Mouse (Mus musculus): ENCODE measurements around the gene Isyna1.

The Isyna1 gene

DNA sequence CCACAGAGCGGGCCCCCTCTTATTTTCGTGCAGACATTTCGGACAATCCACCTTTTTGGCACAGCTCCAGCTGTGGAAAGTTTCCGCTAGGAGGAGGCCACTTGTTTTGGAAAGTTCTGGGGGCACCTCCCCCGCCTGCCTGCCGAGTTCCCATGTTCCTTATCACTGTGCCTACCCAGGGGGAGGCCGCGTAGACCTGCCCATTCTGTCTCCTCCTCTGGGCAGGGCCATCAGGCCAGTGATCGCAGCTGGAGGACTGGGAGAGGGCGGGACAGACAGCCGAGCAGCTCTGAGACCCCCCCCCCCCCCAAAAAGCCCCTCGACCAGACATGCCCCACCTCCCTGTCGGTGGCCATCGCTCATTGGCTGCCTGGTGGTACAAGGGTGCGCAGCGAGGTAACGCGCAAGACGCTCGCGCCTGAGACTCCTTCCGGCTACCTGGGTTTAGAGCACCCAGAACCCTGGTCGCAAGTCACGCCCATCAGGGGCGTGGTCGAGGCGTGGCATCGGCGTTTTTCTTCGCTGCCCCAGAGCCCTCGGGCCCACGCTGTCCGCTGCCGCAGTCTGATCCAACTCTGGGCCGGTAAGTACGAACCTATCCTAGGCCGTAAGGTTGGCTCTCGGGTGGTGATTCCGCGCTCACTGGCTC, at the start of gene Isyna1:
Gene Isyna1, plus strand, starts transcription at position 413 of the 649 bp plus-strand sequence.
- peak; percentile 44 for DNase-seq (ENCODE audit: low read depth)

- no peak for DNase-seq (ENCODE audit: low read depth)
Measured at GRCm38 (mm10) chr8:70546412-70546811, 47.8 kb upstream of the Isyna1 start.

GRCm38 (mm10) chr8:70547762-70548161, 46.4 kb upstream of the Isyna1 start:
- no peak for DNase-seq (ENCODE audit: low read depth)

DNA sequence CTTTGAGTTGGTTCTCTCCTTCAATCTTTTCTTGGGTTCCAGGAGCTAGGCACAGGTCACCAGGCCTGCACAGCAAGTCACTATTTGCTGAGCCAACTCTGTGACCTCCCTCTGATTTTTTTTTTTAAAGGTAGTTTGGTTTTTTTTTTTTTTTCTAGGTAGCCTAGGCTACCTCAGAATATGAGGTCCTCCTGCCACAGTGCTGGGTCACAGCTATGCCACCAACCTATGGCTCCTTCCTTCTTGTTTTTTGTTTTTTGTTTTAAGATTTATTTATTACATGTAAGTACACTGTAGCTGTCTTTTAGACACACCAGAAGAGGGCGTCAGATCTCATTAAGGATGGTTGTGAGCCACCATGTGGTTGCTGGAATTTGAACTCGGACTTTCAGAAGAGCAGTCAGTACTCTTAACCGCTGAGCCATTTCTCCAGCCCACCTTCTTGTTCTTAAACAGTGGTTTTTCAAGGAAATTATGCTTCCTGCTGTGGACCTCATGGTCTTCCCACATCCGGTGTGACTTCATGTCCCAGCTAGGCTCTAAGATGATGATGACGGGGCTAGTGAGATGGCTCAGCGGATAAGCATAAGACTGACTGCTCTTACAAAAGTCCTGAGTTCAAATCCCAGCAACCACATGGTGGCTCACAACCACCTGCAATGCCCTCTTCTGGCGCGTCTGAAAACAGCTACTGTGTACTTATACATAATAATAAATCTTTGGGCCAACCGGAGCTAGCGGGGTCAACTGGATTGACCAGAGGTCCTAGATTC, 44.6 kb upstream of the Isyna1 start:
- DNase-seq (ENCODE audit: low read depth): no peak

DNA sequence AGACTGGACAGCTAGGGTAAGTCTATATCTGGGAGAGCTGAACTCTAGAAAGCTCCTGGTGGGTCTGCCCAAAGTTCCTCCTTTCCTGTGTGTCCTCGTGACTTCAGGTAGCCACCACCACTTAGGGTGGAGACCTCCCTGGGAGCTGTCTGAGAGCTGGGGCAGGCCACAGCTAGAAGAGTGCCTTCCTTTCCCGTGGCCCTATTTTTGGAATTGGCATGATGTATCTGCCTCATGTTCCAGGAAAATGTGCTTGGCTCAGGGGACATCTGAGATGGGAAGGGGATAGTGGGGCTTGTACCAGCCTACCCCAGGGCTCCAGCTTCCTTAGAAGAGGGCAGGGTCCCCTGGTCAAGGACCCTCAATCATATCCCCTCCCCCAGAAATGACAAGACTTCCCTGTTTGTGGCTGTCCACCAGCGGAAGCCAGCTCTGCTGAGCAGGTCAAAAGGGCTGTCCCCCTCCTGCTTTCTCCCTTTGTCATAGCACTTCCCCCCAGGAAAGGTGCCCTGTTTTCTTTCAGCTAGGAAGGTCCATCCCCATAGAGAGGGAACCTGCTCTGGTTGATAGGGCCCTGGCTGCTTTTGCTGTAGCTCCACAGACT, 42.5 kb upstream of the Isyna1 start:
- no peak for DNase-seq (ENCODE audit: low read depth)

DNA sequence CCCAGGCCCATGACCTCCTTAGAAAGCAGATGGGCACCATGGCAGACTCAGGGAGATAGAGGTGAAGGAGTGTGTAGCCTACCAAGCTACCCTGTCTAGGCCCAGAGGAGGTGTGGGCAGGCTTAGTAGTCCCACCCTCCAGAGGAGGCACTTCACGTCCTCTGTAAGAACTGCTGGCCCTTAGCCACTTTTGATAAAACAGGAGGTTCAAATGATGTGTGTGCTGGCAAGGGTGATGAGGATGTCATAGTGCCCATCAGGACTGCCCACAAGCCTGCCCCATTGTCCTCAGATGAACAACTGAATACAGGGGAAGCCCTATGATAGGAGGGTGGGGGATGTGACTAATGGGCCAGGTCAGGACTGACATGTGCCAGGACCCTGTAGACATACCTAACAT, 41.3 kb upstream of the Isyna1 start:
- no peak for DNase-seq (ENCODE audit: low read depth)

GRCm38 (mm10) chr8:70553740-70554139, 40.4 kb upstream of the Isyna1 start:
- DNase-seq (ENCODE audit: low read depth): no peak

- DNase-seq (ENCODE audit: low read depth): no peak
Measured at GRCm38 (mm10) chr8:70555079-70555747, 39.0 kb upstream of the Isyna1 start.

DNA sequence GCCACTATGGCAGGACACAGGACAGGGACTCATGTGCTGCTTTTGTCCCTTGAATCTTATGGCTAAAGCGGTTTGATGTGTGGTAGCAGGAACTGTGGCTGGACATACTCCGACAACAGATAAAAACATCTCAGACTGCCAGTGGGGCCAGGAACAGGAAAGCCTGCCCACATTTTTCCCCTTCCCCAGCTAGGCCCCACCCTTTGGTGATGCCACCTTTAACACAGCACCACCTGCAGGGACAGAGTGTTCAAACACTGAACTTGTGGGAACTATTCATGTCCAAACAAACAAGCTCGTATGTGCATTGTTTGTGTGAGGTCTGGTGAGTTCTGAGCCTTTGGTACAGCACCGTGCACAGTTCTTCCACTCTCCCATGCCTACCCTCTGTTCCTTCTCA, 35.8 kb upstream of the Isyna1 start:
- no peak for DNase-seq (ENCODE audit: low read depth)

GRCm38 (mm10) chr8:70558983-70559382, 35.2 kb upstream of the Isyna1 start:
- DNase-seq (ENCODE audit: low read depth): no peak

DNA sequence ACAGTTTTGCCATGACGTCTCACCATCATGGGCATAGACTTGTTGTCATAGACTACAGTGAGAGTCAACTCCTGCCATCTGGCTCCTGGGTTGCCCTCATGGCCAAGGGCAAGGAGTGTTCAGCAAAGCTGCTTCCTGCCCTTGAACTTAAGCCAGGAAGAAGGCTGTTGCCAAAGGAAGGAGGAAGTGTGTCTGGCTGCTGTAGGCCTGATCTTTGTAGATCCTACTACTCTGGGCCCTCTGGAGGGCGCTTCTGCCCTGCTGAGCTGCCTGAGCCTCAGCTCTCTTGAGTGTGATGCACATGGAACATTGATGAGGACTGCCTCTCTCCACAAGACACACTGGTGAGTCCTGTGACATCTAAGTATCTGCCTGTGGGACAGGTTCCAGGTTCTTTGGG, 34.1 kb upstream of the Isyna1 start:
- DNase-seq (ENCODE audit: low read depth): no peak

DNA sequence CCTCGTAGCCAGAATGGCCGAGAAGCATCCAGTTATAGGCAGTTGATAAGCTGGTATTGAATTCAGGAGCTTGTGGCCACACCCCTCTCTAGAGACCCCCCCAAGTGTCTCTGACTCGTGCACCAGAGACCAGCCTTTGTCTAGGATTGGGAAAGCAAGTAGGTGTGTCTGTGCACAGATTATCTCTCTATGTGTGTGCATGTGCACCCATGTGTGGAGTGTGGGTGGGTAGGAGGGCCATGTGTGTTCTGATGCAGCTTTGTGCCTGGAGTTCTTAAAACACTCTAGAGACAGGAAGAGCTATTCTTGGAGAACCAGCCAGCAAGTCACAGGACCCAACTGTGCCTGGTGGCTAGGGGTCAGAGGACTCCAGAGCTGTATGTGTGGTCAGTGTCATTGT, 33.6 kb upstream of the Isyna1 start:
- DNase-seq (ENCODE audit: low read depth): no peak

DNA sequence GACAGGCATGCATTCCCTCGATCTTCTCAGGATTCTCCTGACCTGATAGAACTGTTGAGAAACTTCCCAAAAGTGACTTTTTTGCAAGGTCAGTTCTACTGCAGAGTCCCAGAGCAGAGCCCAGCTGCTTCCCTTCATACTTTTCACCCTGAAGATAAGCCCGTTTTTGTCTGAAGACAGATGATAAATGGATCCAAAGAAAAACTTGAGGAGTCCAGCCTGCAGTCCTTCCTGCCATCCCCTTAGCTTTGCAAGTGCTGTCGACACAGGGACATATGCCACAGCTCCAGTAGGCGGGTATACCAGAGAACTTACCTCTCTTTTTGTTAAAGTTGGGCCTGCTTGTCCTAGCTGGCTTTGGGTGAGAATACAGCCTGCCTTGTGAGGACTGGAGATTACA, 32.8 kb upstream of the Isyna1 start:
- no peak for DNase-seq (ENCODE audit: low read depth)

GRCm38 (mm10) chr8:70561809-70562535, 32.2 kb upstream of the Isyna1 start:
- DNase-seq (ENCODE audit: low read depth): no peak

- no peak for DNase-seq (ENCODE audit: low read depth)
Measured at GRCm38 (mm10) chr8:70562802-70563201, 31.4 kb upstream of the Isyna1 start.

GRCm38 (mm10) chr8:70563763-70564387, 30.3 kb upstream of the Isyna1 start:
- no peak for DNase-seq (ENCODE audit: low read depth)

DNA sequence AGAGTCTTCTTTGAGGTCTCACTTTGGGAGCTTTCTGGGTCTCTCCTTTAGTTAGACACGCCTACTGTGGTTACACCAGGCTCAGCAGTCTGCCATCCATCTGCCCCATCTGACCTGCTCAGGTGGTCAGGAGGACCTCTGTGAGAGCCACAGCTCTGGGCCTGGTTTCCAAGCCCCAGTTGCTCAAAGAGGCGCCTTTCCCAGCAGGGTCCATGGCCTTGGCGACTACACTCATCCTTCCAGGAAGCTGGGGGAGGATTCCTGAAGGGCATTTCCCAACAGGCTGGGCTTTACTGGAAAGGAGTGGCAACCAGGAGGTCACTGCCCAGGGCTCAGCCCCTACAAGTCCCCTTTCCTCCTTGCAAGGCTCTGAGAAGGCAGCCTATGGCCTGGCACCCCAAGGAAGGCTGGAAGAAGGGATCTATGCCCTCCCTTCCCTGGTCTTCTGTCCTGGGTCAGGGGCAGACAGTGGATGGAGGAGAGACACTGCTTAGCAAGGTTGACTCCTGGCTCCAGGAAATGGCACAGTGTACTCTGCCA, 29.4 kb upstream of the Isyna1 start:
- DNase-seq (ENCODE audit: low read depth): no peak

- DNase-seq (ENCODE audit: low read depth): no peak
Measured at GRCm38 (mm10) chr8:70565561-70565960, 28.6 kb upstream of the Isyna1 start.

DNA sequence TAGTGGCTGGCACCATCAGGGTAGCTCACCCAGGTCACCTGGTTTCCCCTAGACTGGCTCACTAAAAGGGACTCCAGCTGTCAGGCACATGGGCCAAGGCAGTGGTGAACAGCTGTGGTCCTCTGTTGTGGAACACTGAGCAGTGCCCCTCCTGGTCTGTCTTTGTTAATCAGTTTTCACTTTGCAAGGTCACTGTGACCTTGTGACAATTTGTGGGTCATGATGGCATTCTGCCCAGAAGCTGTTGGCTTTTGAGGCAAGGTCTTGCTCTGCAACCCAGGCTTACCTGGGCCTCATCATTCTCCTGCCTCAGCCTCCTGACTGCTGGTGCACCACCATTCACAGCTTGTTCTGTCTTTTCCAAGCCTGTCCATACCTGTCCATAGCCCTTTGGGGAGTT, 23.8 kb upstream of the Isyna1 start:
- DNase-seq (ENCODE audit: low read depth): no peak

- DNase-seq (ENCODE audit: low read depth): no peak
Measured at GRCm38 (mm10) chr8:70570990-70571389, 23.2 kb upstream of the Isyna1 start.

GRCm38 (mm10) chr8:70574302-70574701, 19.9 kb upstream of the Isyna1 start:
- DNase-seq (ENCODE audit: low read depth): no peak

All from fibroblast of lung, adult 2 months (primary cell).